Mouse (Mus musculus): Measurements from ENCODE around the gene Orai3. TPM values are rescaled to one million over a fixed set of nuclear protein-coding genes. Genes with fewer than 3 reads are reported as not detected.

Gene Orai3
- total and polyA plus RNA-seq, 3 experiments: 10.3 to 16.9 (median 11.6) TPM

DNA sequence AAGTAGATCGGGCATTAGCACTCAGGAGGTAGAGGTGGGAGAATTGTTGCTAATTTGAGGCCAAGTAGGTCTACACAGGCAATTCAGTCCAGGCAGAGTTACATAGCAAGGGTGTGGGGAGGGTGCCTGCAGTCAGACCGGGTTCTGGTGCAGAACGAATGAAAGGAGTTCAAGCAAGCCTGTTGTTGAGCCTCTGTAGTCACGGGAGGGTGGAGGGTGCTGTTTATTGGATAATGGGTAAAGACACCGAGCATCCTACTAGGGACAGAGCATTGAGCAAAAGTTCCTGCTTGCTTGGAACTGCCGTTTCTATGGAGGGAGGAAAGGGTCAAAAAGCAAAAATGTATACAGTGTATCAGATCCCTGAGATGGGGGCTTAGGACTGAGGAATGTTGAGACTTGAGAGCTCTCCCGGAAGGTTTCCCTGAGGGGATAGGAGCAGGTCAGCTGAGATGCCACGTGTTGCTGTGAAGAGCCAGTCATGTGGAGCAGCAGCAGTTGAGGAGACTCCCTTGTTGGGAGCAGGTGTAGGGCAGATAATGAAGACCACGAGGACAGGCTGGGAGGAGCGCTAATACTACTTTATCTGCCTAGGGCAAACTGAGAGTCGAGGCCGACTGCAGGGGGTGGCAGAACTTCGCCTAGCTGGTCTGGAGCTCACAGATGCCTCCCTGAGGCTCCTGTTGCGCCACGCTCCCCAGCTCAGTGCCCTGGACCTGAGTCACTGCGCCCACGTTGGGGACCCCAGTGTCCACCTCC lies 2.6 kb upstream of the Orai3 start:
- Histone ChIP-seq H3K27ac (ENCODE audit: insufficient read depth, low read depth) (no peak overlapping the region), H3K79me2 (replicated peaks; ENCODE audit: control insufficient read depth, extremely low read depth, insufficient read depth, poor library complexity, severe bottlenecking) (peaks cover 14% of the 10 kb centered on the region), H3K9ac (ENCODE audit: insufficient read depth, low read depth) (no peak overlapping the region), H3K27me3 (replicated peaks) (no peaks in the 10 kb centered on the region), H3K4me2 (ENCODE audit: insufficient read depth, low read depth, poor library complexity, severe bottlenecking) (no peak overlapping the region), H3K4me3 (replicated peaks in 1 of 3; ENCODE audit: low read depth in 2 of 3, low read length in 2 of 3, poor library complexity in 1 of 3) (no peak overlapping the region), H3K36me3 (replicated peaks in 1 of 2; ENCODE audit: control insufficient read depth in 1 of 2, insufficient read depth in 1 of 2, low read length in 1 of 2) (peaks cover 31 to 55% of the 10 kb centered on the region in 2 experiments), H3K9me3 (replicated peaks; ENCODE audit: low read length) (no peaks in the 10 kb centered on the region), H3K4me1 (ENCODE audit: control insufficient read depth in 1 of 2, insufficient read depth in 2 of 2) (peaks cover 0 to 49% of the 10 kb centered on the region in 2 experiments; a peak in 3 of 4 replicates)
- in situ Hi-C loops (cut with MboI; ENCODE audit: low pct_ligation_motif_present, low pct_unique_long_range_greater_than_20kb, low sequenced_read_pairs) (loop anchor here (25.0 kb wide), 1 partner anchor 405 kb away; no protein-coding TSS in a partner anchor), dilution Hi-C loops (cut with MboI; ENCODE audit: extremely low pct_ligation_motif_present, extremely low pct_unique_long_range_greater_than_20kb, low sequenced_read_pairs) (no loop called here)
- TF ChIP-seq GABPA (IDR thresholded peaks at IDR 0.05; ENCODE audit: insufficient replicate concordance, low read depth, low read length) (no peak), HCFC1 (IDR thresholded peaks at IDR 0.05; ENCODE audit: low read depth, low read length) (no peak), ETS1 (conservative IDR thresholded peaks at IDR 0.05; ENCODE audit: low read depth, low read length) (no peak), ZC3H11A (IDR thresholded peaks at IDR 0.05; ENCODE audit: low read depth, low read length) (no peak), CHD1 (IDR thresholded peaks at IDR 0.05; ENCODE audit: low read depth, low read length) (no peak), JUND (conservative IDR thresholded peaks at IDR 0.05; ENCODE audit: low read depth, low read length) (no peak), JUN (IDR thresholded peaks at IDR 0.05; ENCODE audit: insufficient read depth, low read depth, low read length) (no peak), MAZ (IDR thresholded peaks at IDR 0.05; ENCODE audit: low read depth, low read length) (no peak)
- no peak for DNase-seq (ENCODE audit: extremely low read depth)

DNA sequence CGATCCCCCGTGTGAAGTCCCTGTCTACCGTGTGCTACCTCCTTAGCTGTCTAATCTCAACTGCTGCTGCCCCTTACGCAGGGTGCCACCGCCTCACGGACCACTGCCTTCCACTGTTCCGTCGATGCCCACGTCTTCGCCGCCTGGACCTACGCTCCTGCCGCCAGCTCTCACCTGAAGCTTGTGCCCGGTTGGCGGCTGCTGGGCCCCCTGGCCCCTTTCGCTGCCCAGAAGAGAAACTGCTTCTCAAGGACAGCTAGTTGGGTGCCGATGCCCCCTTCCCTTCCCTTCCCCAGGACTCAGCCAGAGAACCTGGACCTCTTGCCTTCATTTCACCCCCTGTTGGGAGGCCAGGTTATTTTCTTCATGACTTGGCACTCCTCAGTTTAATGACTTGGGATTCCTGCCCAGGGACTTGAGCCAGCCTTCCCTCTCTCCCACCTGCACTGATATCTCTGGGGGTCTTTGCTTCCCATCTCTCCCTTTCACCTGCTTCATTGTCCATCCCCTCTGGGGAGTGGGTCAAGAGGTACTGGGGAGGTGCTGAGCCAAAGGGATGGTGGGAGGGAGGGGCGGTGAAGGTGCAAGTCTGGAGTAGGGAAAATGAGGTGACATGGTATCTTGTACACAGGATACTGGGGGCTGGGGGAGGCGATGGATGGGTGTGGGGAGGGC lies 1.8 kb upstream of the Orai3 start:
- H3K9ac ChIP-seq (ENCODE audit: insufficient read depth, low read depth): no peak overlapping the region
- dilution Hi-C loops (cut with MboI; ENCODE audit: extremely low pct_ligation_motif_present, extremely low pct_unique_long_range_greater_than_20kb, low sequenced_read_pairs) (no loop called here), in situ Hi-C loops (cut with MboI; ENCODE audit: low pct_ligation_motif_present, low pct_unique_long_range_greater_than_20kb, low sequenced_read_pairs) (loop anchor here (25.0 kb wide), 1 partner anchor 406 kb away; no protein-coding TSS in a partner anchor)
- TF ChIP-seq TCF12 (IDR thresholded peaks at IDR 0.05; ENCODE audit: low read depth, low read length) (no peak), SMC3 (IDR thresholded peaks at IDR 0.05; ENCODE audit: low read depth, low read length) (no peak), ETS1 (conservative IDR thresholded peaks at IDR 0.05; ENCODE audit: low read depth, low read length) (no peak), USF2 (conservative IDR thresholded peaks at IDR 0.05; ENCODE audit: low read depth, low read length) (no peak), MAX (IDR thresholded peaks at IDR 0.05; ENCODE audit: low read length) (no peak), ZNF384 (IDR thresholded peaks at IDR 0.05; ENCODE audit: low read depth, low read length) (no peak), TBP (conservative IDR thresholded peaks at IDR 0.05; ENCODE audit: low read depth, low read length) (no peak), KAT2A (IDR thresholded peaks at IDR 0.05; ENCODE audit: insufficient replicate concordance, low read length) (no peak), ZMIZ1 (IDR thresholded peaks at IDR 0.05; ENCODE audit: low read depth, low read length) (no peak), E2F4 (IDR thresholded peaks at IDR 0.05; ENCODE audit: insufficient replicate concordance, low read depth, low read length) (no peak), SIN3A (IDR thresholded peaks at IDR 0.05; ENCODE audit: low read length) (no peak), BHLHE40 (IDR thresholded peaks at IDR 0.05; ENCODE audit: low read depth, low read length) (no peak), ZKSCAN1 (IDR thresholded peaks at IDR 0.05; ENCODE audit: borderline replicate concordance, low read depth, low read length) (no peak), ELF1 (IDR thresholded peaks at IDR 0.05; ENCODE audit: low read depth, low read length) (no peak)
- no peak overlapping the region for H3K4me2 ChIP-seq (ENCODE audit: insufficient read depth, low read depth, poor library complexity, severe bottlenecking)
- no peaks in the 10 kb centered on the region for H3K27me3 ChIP-seq (replicated peaks)
- peaks cover 0 to 57% of the 10 kb centered on the region in 2 experiments; a peak in 3 of 4 replicates for H3K4me1 ChIP-seq (ENCODE audit: control insufficient read depth in 1 of 2, insufficient read depth in 2 of 2)
- H3K27ac ChIP-seq (ENCODE audit: insufficient read depth, low read depth): no peak overlapping the region
- H3K4me3 ChIP-seq (replicated peaks in 1 of 3; ENCODE audit: low read depth in 2 of 3, low read length in 2 of 3, poor library complexity in 1 of 3): no peak overlapping the region
- DNase-seq (ENCODE audit: extremely low read depth): no peak
- no peaks in the 10 kb centered on the region for H3K9me3 ChIP-seq (replicated peaks; ENCODE audit: low read length)
- H3K79me2 ChIP-seq (replicated peaks; ENCODE audit: control insufficient read depth, extremely low read depth, insufficient read depth, poor library complexity, severe bottlenecking): peaks cover 14% of the 10 kb centered on the region
- peaks cover 27 to 49% of the 10 kb centered on the region in 2 experiments for H3K36me3 ChIP-seq (replicated peaks in 1 of 2; ENCODE audit: control insufficient read depth in 1 of 2, insufficient read depth in 1 of 2, low read length in 1 of 2)

Measured in CH12.LX (cell line).